Mouse (Mus musculus) limb, embryonic 14.5 days (tissue): ENCODE results near the gene Kynu. TPM values are rescaled to one million over a fixed set of nuclear protein-coding genes. Genes with fewer than 3 reads are reported as not detected.

Experiments
- ATAC-seq: fragments of 200-750 bp; cut with Nextera tagmentation; 2 replicates; pipeline ENCODE4 v1.8.0; 2017; ENCODE audit warnings: low read depth, moderate number of reproducible peaks, moderate TSS enrichment; ENCODE audit not compliant: low FRiP score
- DNase-seq: peaks from one replicate; pipeline ENCODE4 v3.0.0-alpha.2; 2015; ENCODE audit warnings: low spot score
- H3K27ac ChIP-seq: fragments of 300-500 bp; sonication (generic); replicated peaks from 2 replicates; pipeline ENCODE4 v1.5.1; 2014; ENCODE audit warnings: low read depth, mild to moderate bottlenecking, low read length, moderate library complexity, mixed read lengths
- H3K27me3 ChIP-seq: fragments of 300-500 bp; sonication (generic); 2 replicates; pipeline ENCODE4 v1.6.1; 2014; ENCODE audit warnings: low read length, mixed read lengths; ENCODE audit not compliant: control insufficient read depth, insufficient read depth
- H3K36me3 ChIP-seq: fragments of 300-500 bp; sonication (generic); 2 replicates; pipeline ENCODE4 v1.6.1; 2014; ENCODE audit warnings: mild to moderate bottlenecking, low read length, moderate library complexity, mixed read lengths; ENCODE audit not compliant: control insufficient read depth, insufficient read depth
- H3K4me1 ChIP-seq: fragments of 300-500 bp; sonication (generic); 2 replicates; pipeline ENCODE4 v1.6.1; 2014; ENCODE audit warnings: antibody characterized with exemption, low read length, mixed read lengths; ENCODE audit not compliant: control insufficient read depth, insufficient read depth
- H3K4me2 ChIP-seq: fragments of 300-500 bp; sonication (generic); replicated peaks from 2 replicates; pipeline ENCODE4 v1.6.1; 2014; ENCODE audit warnings: low read depth, mild to moderate bottlenecking, low read length, moderate library complexity; ENCODE audit not compliant: severe bottlenecking
- H3K4me3 ChIP-seq: fragments of 300-500 bp; sonication (generic); replicated peaks from 2 replicates; pipeline ENCODE4 v1.5.1; 2014; ENCODE audit warnings: low read length
- H3K9ac ChIP-seq: fragments of 300-500 bp; sonication (generic); 2 replicates; pipeline ENCODE4 v1.6.1; 2014; ENCODE audit warnings: mild to moderate bottlenecking, low read depth, low read length, moderate library complexity; ENCODE audit not compliant: severe bottlenecking
- H3K9me3 ChIP-seq: fragments of 300-500 bp; sonication (generic); 2 replicates; pipeline ENCODE4 v1.6.1; 2016; ENCODE audit warnings: low read length; ENCODE audit not compliant: control insufficient read depth
- POLR2A ChIP-seq: fragments of 200-500 bp; IDR thresholded peaks from 2 replicates; pipeline ENCODE4 v1.8.0; 2012; ENCODE audit warnings: inconsistent platforms, mild to moderate bottlenecking, moderate library complexity, borderline replicate concordance; ENCODE audit not compliant: insufficient read depth, insufficient read length; ENCODE audit errors: extremely low read depth
- WGBS: fragments of 180-500 bp; shearing (Covaris S2); extraction: QIAGEN DNeasy Blood & Tissue Kit; methylation state at CpG from one replicate; pipeline ENCODE4 v1.1.7; 2014; 5-methylcytosine and 5-hydroxymethylcytosine counted together
- polyA plus RNA-seq, 2 experiments: library from polyadenylated mRNA; depleted of rRNA in 1 of 2; stranded (reverse) in 1 of 2; unstranded in 1 of 2; fragments of >200 nt; fragmentation: Nextera tagmentation in 1 of 2; extraction: Ambion mirVana in 1 of 2; gene quantifications; 2 replicates each; pipeline versions ENCODE4 v1.2.1 to v1.2.3; 2012 to 2014

Gene Kynu
- polyA plus RNA-seq, 2 experiments, result 0.19 to 0.34 TPM

DNA sequence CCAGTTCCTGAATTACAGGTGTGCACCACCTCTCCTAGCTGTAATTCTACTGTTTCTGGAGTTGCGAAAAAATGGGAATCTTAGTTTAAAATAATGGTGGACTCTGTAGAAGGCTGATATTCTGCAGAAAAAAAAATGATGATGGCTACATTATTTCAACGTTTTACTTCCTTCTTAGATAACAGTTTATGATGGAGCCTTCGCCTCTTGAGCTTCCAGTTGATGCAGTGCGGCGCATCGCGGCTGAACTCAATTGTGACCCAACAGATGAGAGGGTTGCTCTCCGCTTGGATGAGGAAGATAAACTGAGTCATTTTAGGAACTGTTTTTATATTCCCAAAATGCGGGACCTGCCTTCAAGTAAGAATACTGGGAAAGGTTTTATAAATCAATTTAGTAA lies 7.7 kb downstream of the Kynu start:
- 94% methylated on average over 9 of the region's 9 CpGs for WGBS
- H3K27me3 ChIP-seq, result no peaks in the 10 kb centered on the region

DNA sequence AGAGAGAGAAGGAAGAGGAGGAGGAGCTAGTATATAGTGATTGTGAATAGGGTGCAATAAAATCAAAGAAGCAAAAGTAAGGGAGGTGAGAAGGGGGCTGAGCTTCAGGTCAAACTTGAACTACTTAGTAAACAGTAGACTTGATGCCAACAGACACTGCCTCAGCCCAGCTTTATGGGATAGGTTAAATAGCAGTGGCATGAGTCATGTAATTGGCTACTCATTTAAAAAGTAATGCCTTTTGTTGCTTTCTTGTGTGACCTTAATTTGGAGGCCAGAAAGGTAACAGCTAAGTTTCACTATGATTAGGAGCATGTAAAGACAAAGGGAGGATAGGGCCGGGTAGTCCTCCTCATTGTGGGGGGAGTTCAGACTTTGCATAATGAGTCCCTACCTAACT lies 13.3 kb downstream of the Kynu start:
- Histone ChIP-seq H3K27ac (no peak overlapping the region), H3K4me2 (no peak overlapping the region), H3K9ac (no peak overlapping the region), H3K36me3 (no peaks in the 10 kb centered on the region), H3K4me1 (0 out of 2 replicates have a peak, but pooled peaks cover 3% of the 10 kb centered on the region), H3K27me3 (no peaks in the 10 kb centered on the region), H3K4me3 (no peak overlapping the region), H3K9me3 (no peaks in the 10 kb centered on the region)
- no peak for ATAC-seq
- no peak for DNase-seq
- no peak for TF ChIP-seq POLR2A
- WGBS, result 52% methylated on average over 1 of the region's 1 CpGs

More for the DNA sequence above, 7.7 kb downstream of the Kynu start:
- TF ChIP-seq POLR2A, result no peak
- Histone ChIP-seq H3K4me1 (no peaks in the 10 kb centered on the region), H3K27ac (no peak overlapping the region), H3K4me3 (no peak overlapping the region), H3K36me3 (no peaks in the 10 kb centered on the region), H3K9me3 (no peaks in the 10 kb centered on the region), H3K9ac (no peak overlapping the region), H3K4me2 (no peak overlapping the region)
- DNase-seq (no peak), ATAC-seq (no peak)

DNA sequence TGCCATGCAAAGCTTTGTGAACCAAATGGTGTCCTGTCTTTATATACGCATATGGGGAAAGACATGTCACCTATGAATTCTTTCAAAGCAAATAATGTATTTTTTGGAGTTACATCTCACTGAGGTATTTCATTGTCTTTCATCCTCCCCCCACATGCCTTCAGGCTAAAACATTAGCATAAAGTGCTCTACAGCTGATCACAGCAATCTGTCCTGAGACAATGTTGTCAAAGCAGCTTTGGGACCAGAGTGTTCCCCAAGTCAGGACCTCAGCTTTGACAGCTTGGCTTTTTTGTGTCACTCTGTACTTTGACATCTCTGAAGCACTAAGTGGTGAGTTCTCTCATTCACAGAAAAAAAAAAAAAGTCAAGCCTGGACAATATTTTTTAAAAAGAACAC lies 18.4 kb downstream of the Kynu start:
- WGBS, result 89% methylated on average over 1 of the region's 1 CpGs
- no peaks in the 10 kb centered on the region for H3K9me3 ChIP-seq
- 0 out of 2 replicates have a peak, but pooled peaks cover 3% of the 10 kb centered on the region for H3K4me1 ChIP-seq
- H3K4me3 ChIP-seq, result no peak overlapping the region
- no peak for DNase-seq
- H3K36me3 ChIP-seq, result no peaks in the 10 kb centered on the region
- no peak for TF ChIP-seq POLR2A
- H3K4me2 ChIP-seq, result no peak overlapping the region
- H3K27me3 ChIP-seq, result no peaks in the 10 kb centered on the region
- H3K27ac ChIP-seq, result no peak overlapping the region
- no peak overlapping the region for H3K9ac ChIP-seq
- ATAC-seq, result no peak

DNA sequence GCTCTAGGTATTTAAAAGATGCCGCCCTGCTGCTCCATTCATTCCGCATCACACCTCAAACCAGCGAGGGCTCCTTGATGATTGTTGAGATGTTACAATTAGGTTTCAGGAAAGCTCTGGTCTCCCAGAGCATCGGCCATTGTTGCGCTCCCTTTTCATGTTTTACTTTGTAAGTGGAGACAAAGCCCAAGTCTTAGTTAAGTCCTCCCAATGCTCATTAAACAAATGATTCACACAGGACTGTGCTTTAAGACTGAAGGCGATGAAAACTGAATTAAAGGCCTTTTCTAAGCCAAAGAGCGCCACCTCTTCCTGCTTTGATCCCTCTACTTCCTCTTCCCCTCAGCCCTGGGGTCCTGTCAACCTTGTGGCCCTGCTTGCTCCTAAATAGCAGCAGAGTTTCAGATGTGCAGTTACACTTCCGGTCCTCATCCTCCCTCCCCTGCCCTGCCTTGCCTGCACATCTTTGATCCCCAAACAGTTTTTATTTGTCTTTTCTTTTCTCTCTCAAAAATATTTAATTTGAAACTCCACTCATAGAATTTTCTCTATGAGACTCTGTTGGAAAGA lies 28.2 kb downstream of the Kynu start:
- no peaks in the 10 kb centered on the region for H3K9me3 ChIP-seq
- WGBS, result 49% methylated on average over 8 of the region's 8 CpGs

DNA sequence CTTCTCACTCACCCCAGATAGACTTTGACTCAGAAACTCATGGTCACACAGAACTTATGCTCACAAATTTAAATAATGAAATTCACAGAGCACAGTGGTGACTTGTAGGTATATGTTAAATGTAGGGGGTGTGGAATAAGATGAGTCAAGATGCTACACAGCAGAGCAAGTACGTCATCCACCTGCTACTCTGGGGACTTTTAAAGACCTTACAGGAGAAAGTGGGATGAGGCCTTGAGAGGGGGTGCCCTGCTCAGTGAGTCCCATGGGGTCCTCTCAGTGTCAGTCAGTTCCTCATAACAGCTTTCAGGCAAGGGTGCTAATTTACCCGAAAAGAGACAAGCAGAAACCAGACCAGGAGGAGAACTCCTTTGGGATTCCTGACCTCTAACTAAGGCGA lies 30.4 kb downstream of the Kynu start:
- Histone ChIP-seq H3K9ac (no peak overlapping the region), H3K4me1 (no peaks in the 10 kb centered on the region), H3K27me3 (no peaks in the 10 kb centered on the region), H3K27ac (no peak overlapping the region), H3K36me3 (no peaks in the 10 kb centered on the region), H3K4me3 (no peak overlapping the region), H3K9me3 (no peaks in the 10 kb centered on the region), H3K4me2 (no peak overlapping the region)
- 77% methylated on average over 3 of the region's 3 CpGs for WGBS
- ATAC-seq (no peak), DNase-seq (no peak)
- no peak for TF ChIP-seq POLR2A

More for the DNA sequence above, 28.2 kb downstream of the Kynu start:
- no peaks in the 10 kb centered on the region for H3K4me1 ChIP-seq
- no peak overlapping the region for H3K9ac ChIP-seq
- ATAC-seq, result no peak
- no peak overlapping the region for H3K4me2 ChIP-seq
- H3K4me3 ChIP-seq, result no peak overlapping the region
- DNase-seq, result no peak
- H3K36me3 ChIP-seq, result no peaks in the 10 kb centered on the region
- no peak for TF ChIP-seq POLR2A
- H3K27me3 ChIP-seq, result no peaks in the 10 kb centered on the region
- H3K27ac ChIP-seq, result no peak overlapping the region

DNA sequence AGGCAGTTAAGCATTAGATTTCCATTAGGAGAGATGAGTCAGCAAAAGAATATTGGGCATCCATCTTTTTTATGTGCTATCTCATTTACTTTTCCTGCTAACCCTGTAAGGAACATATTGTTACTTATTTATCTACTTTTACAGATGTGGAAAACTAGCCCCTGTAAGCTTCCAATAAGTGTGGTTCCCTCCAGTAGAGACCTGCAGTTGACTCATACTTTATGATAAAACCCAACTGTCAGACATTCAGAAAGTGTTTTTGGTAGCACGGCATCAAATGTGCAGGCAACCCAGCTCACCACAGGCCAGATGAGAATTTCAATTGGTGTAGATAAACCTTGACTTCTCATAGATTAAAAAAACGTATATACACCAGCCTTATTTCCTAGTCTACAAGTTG lies 32.7 kb downstream of the Kynu start:
- no peak overlapping the region for H3K4me2 ChIP-seq
- H3K9me3 ChIP-seq, result no peaks in the 10 kb centered on the region
- TF ChIP-seq POLR2A, result no peak
- H3K27me3 ChIP-seq, result no peaks in the 10 kb centered on the region
- ATAC-seq (no peak), DNase-seq (no peak)
- H3K4me1 ChIP-seq, result no peaks in the 10 kb centered on the region
- H3K36me3 ChIP-seq, result no peaks in the 10 kb centered on the region
- H3K9ac ChIP-seq, result no peak overlapping the region
- no peak overlapping the region for H3K27ac ChIP-seq
- 72% methylated on average over 2 of the region's 2 CpGs for WGBS
- no peak overlapping the region for H3K4me3 ChIP-seq
